Mouse (Mus musculus) G1E (cell line): Measurements from ENCODE around the gene Schip1.

ENCODE experiments used
- CTCF ChIP-seq: IDR thresholded peaks from 2 replicates; pipeline ENCODE4 v1.5.1; 2012; ENCODE audit warnings: low read depth, low read length, inconsistent platforms, mixed read lengths
- GATA1 ChIP-seq: IDR thresholded peaks from 2 replicates; pipeline ENCODE4 v1.6.1; 2012; ENCODE audit warnings: borderline replicate concordance, low read length, inconsistent platforms, mixed read lengths
- TAL1 ChIP-seq: conservative IDR thresholded peaks from 2 replicates; pipeline ENCODE4 v1.6.1; 2012; ENCODE audit warnings: low read depth, low read length, inconsistent platforms, mixed read lengths

DNA sequence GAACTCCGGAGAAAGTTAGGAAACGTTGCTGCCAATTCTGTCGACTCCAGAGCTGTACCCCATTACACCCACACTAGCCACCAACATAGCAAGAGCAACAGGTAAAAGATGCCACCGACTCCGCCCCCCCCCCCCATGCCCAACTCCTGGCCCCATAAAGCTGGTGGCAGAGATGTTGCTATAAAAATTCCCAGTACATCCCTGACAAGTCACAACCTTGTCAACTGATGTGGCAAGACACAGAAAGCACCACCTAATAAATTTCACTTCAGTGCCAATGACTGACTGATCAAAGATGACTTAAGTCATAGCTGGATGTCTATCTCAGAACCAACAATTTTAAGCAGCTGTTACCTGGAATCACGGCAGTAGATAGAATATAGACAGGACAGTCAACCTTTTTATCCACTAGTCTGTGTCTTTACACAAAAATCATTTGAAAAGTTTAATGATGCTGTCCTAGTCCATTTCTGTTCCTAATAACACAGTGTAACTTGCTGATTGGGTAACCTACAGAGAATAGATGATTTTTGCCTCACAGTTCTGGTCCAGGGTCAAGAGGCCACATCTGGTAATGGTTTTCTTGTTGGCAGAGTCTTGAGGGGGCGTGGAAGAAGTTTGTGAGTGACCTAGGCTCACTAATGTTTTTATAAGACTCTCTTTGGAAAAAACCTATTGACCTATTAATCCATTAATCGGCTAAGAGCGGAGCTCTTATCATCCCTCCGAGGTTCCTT lies 389.3 kb downstream of the Schip1 start:
- TF ChIP-seq CTCF (no peak), GATA1 (no peak), TAL1 (no peak)
